Mouse (Mus musculus) kidney, postnatal 14 days (tissue): ENCODE measurements around the gene Gm4303.
A peak's percentile ranks its signal among the peaks of the same experiment; 100 is the strongest.
"Not testable (repeated sequence)": the region's sequence is repeated elsewhere in the genome, so short reads cannot be mapped to it uniquely, and the experiment has no call there.

ENCODE experiments used
- DNase-seq: peaks from one replicate; pipeline ENCODE4 v3.0.0; 2022; ENCODE audit warnings: mixed read lengths

The Gm4303 gene

DNA sequence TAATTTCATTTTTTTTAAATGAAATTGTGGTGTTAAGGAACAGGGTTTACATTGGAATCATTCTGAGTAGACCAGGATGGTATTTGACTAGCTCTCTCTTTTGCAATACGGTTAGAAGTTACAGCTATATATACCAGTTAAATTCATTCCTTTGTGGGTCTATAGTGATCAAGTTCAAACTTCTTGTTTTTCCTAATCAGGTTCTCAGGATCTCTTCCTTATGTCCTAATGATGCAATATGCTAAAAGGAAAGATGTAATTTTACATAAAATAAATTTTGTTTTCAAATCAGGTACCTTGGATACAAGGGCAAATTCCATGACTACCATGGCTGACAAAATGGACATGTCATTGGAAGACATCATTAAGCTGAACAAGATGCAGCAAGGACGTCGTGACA, at the start of gene Gm4303:
Gm4303 (plus strand) TSS at position 301 of the 400 bp plus-strand sequence.
- DNase-seq, result not testable (repeated sequence)

GRCm38 (mm10) chr10:100296105-100296504, 49.7 kb upstream of the Gm4303 start:
- no peak for DNase-seq

GRCm38 (mm10) chr10:100300106-100300505, 45.7 kb upstream of the Gm4303 start:
- peak; percentile 8 for DNase-seq

DNA sequence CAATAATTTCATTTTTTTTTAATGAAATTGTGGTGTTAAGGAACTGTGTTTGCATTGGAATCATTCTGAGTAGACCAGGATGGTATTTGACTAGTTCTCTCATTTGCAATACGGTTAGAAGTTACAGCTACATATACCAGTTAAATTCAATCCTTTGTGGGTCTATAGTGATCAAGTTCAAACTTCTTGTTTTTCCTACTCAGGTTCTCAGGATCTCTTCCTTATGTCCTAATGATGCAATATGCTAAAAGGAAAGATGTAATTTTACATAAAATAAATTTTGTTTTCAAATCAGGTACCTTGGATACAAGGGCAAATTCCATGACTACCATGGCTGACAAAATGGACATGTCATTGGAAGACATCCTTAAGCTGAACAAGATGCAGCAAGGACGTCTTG, 10.4 kb upstream of the Gm4303 start, which contains the start of gene Gm4301:
Gm4301 (plus strand) TSS at position 301 of the 400 bp plus-strand sequence.
- DNase-seq, result not testable (repeated sequence)

DNA sequence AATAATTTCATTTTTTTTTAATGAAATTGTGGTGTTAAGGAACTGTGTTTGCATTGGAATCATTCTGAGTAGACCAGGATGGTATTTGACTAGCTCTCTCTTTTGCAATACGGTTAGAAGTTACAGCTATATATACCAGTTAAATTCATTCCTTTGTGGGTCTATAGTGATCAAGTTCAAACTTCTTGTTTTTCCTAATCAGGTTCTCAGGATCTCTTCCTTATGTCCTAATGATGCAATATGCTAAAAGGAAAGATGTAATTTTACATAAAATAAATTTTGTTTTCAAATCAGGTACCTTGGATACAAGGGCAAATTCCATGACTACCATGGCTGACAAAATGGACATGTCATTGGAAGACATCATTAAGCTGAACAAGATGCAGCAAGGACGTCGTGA, 5.2 kb upstream of the Gm4303 start, which contains the start of gene Gm4302:
Gm4302 (plus strand) TSS at position 301 of the 400 bp plus-strand sequence.
- DNase-seq, result not testable (repeated sequence)

DNA sequence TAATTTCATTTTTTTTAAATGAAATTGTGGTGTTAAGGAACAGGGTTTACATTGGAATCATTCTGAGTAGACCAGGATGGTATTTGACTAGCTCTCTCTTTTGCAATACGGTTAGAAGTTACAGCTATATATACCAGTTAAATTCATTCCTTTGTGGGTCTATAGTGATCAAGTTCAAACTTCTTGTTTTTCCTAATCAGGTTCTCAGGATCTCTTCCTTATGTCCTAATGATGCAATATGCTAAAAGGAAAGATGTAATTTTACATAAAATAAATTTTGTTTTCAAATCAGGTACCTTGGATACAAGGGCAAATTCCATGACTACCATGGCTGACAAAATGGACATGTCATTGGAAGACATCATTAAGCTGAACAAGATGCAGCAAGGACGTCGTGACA, 5.0 kb downstream of the Gm4303 start, which contains the start of gene Gm4305:
Gm4305 (plus strand) TSS at position 301 of the 400 bp plus-strand sequence.
- DNase-seq, result not testable (repeated sequence)

GRCm38 (mm10) chr10:100356841-100357240, 11.1 kb downstream of the Gm4303 start:
- peak; percentile 10 for DNase-seq

- DNase-seq, result not testable (repeated sequence)
Observed at GRCm38 (mm10) chr10:100361038-100361437, 15.3 kb downstream of the Gm4303 start, which contains the start of gene Gm4307. Gm4307 (plus strand) TSS chr10:100361338.

DNA sequence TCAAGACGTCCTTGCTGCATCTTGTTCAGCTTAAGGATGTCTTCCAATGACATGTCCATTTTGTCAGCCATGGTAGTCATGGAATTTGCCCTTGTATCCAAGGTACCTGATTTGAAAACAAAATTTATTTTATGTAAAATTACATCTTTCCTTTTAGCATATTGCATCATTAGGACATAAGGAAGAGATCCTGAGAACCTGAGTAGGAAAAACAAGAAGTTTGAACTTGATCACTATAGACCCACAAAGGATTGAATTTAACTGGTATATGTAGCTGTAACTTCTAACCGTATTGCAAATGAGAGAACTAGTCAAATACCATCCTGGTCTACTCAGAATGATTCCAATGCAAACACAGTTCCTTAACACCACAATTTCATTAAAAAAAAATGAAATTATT, 36.7 kb downstream of the Gm4303 start, which contains the start of gene Gm4312:
Gm4312 (minus strand) TSS at position 101 of the 400 bp plus-strand sequence.
- DNase-seq, result not testable (repeated sequence)
